Mouse (Mus musculus) hindbrain, postnatal 0 days (tissue): ENCODE measurements around the gene Serpinb13. TPM values are rescaled to one million over a fixed set of nuclear protein-coding genes. Genes with fewer than 3 reads are reported as not detected.

Source experiments
- ATAC-seq: fragments of 200-750 bp; cut with Nextera tagmentation; 2 replicates; pipeline ENCODE4 v1.8.0; 2017; ENCODE audit warnings: mild to moderate bottlenecking, moderate TSS enrichment, moderate library complexity
- DNase-seq: peaks from one replicate; pipeline ENCODE4 v3.0.0-alpha.2; 2015; ENCODE audit warnings: low spot score
- H3K27ac ChIP-seq: fragments of 300-500 bp; sonication (generic); 2 replicates; pipeline ENCODE4 v1.5.1; 2014; ENCODE audit warnings: mild to moderate bottlenecking
- H3K27me3 ChIP-seq: fragments of 300-500 bp; sonication (generic); 2 replicates; pipeline ENCODE4 v1.6.1; 2014; ENCODE audit warnings: low read length, mixed read lengths; ENCODE audit not compliant: insufficient read depth
- H3K36me3 ChIP-seq: fragments of 300-500 bp; sonication (generic); 2 replicates; pipeline ENCODE4 v1.6.1; 2014; ENCODE audit warnings: low read length, mixed read lengths; ENCODE audit not compliant: insufficient read depth
- H3K4me1 ChIP-seq: fragments of 300-500 bp; sonication (generic); 2 replicates; pipeline ENCODE4 v1.6.1; 2014; ENCODE audit warnings: antibody characterized with exemption, low read length, mixed read lengths; ENCODE audit not compliant: insufficient read depth
- H3K4me2 ChIP-seq: fragments of 300-500 bp; sonication (generic); 2 replicates; pipeline ENCODE4 v1.6.1; 2014; ENCODE audit warnings: low read depth, mild to moderate bottlenecking, low read length, moderate library complexity, mixed read lengths
- H3K4me3 ChIP-seq: fragments of 300-500 bp; sonication (generic); 2 replicates; pipeline ENCODE4 v1.5.1; 2014; ENCODE audit warnings: low read length
- H3K9ac ChIP-seq: fragments of 300-500 bp; sonication (generic); replicated peaks from 2 replicates; pipeline ENCODE4 v1.6.1; 2014; ENCODE audit warnings: mild to moderate bottlenecking, low read length, moderate library complexity, mixed read lengths
- H3K9me3 ChIP-seq: fragments of 300-500 bp; sonication (generic); 2 replicates; pipeline ENCODE4 v1.6.1; 2016; ENCODE audit warnings: low read length, mixed read lengths
- CTCF ChIP-seq: IDR thresholded peaks from 2 replicates; pipeline ENCODE4 v1.5.1; 2016; ENCODE audit warnings: antibody characterized with exemption, control low read depth, low read depth
- WGBS: fragments of 180-500 bp; shearing (Covaris S2); extraction: QIAGEN DNeasy Blood & Tissue Kit; methylation state at CpG from one replicate; pipeline ENCODE4 v1.1.7; 2014; 5-methylcytosine and 5-hydroxymethylcytosine counted together
- polyA plus RNA-seq: library from polyadenylated mRNA; unstranded; fragments of >200 nt; fragmentation: Nextera tagmentation; extraction: Ambion mirVana; gene quantifications from 2 replicates; pipeline ENCODE4 v1.2.1, GENCODE M21; 2015
- total RNA-seq: library from RNA; depleted of rRNA; stranded (reverse); fragments of >200 nt; gene quantifications from 2 replicates; pipeline ENCODE4 v1.2.3, GENCODE M21; 2014

The Serpinb13 gene
- total and polyA plus RNA-seq, 2 experiments from 2014 or later: not detected

- Histone ChIP-seq H3K9ac (no peak overlapping the region), H3K4me2 (no peak overlapping the region), H3K9me3 (no peaks in the 10 kb centered on the region), H3K27me3 (no peaks in the 10 kb centered on the region), H3K27ac (no peak overlapping the region), H3K4me3 (no peak overlapping the region), H3K4me1 (no peaks in the 10 kb centered on the region), H3K36me3 (no peaks in the 10 kb centered on the region)
- ATAC-seq (no peak), DNase-seq (no peak)
- no peak for TF ChIP-seq CTCF
- WGBS: 100% methylated on average over 1 of the region's 1 CpGs
Observed at GRCm38 (mm10) chr1:106983092-106983491, 2.3 kb downstream of the Serpinb13 start.

DNA sequence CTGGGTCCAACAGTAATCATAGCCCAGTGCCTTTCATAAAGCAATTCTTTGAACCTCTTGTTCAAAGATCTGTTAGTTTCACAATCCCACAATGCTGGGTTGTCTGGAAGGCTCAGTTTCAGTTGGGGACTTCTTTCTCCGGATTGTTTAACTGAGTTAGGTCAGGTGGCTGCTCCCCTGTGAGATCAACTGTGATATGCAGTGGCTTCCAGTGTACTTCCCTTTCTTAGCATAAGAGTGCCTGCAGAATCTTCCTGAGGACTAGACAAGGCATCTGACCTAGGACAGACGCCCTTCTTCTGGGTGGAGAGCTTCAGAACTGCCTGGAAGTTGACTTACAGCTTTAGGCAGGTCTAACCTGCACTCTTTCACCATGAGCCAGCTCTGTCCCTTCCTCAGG lies 3.1 kb downstream of the Serpinb13 start:
- WGBS: 84% methylated on average over 2 of the region's 2 CpGs
- no peak for TF ChIP-seq CTCF
- Histone ChIP-seq H3K4me2 (no peak overlapping the region), H3K4me1 (no peaks in the 10 kb centered on the region), H3K9me3 (no peaks in the 10 kb centered on the region), H3K4me3 (no peak overlapping the region), H3K27me3 (no peaks in the 10 kb centered on the region), H3K36me3 (no peaks in the 10 kb centered on the region), H3K27ac (no peak overlapping the region), H3K9ac (no peak overlapping the region)
- no peak for ATAC-seq
- no peak for DNase-seq

- peak; percentile 47 for DNase-seq
Observed at GRCm38 (mm10) chr1:107000424-107000823, 19.6 kb downstream of the Serpinb13 start.

DNA sequence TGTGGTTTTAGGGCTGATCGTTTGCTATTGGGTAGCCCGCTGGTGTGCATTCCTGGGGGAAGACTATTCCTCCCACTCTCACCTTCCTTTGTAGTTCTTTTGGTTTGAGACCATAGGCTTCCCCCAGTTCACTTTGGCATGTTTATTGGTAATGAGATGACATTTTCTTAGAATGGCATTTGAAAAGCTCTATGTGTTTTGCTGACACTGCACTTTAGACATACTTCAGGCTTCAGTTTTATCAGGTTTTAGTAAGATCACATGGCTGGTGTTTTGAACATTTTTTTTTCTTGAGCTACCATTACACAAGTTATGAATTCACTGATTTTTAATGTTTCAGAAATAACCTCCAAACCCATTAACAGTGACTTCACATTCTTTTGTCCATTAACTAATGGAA lies 21.0 kb downstream of the Serpinb13 start:
- no peaks in the 10 kb centered on the region for H3K9me3 ChIP-seq
- no peaks in the 10 kb centered on the region for H3K36me3 ChIP-seq
- WGBS: 81% methylated on average over 2 of the region's 2 CpGs
- no peak overlapping the region for H3K4me2 ChIP-seq
- no peak for TF ChIP-seq CTCF
- ATAC-seq (no peak), DNase-seq (no peak)
- no peaks in the 10 kb centered on the region for H3K27me3 ChIP-seq
- no peak overlapping the region for H3K9ac ChIP-seq
- H3K4me1 ChIP-seq: no peaks in the 10 kb centered on the region
- no peak overlapping the region for H3K27ac ChIP-seq
- H3K4me3 ChIP-seq: no peak overlapping the region

More at GRCm38 (mm10) chr1:107000424-107000823, 19.6 kb downstream of the Serpinb13 start:
- Histone ChIP-seq H3K4me3 (no peak overlapping the region), H3K4me2 (no peak overlapping the region), H3K36me3 (no peaks in the 10 kb centered on the region), H3K27me3 (no peaks in the 10 kb centered on the region), H3K27ac (no peak overlapping the region), H3K9ac (no peak overlapping the region), H3K9me3 (no peaks in the 10 kb centered on the region), H3K4me1 (no peaks in the 10 kb centered on the region)
- ATAC-seq: 0 out of 2 replicates have a peak, but pooled peaks have one; percentile 35
- TF ChIP-seq CTCF: no peak
- WGBS: 53% methylated on average over 13 of the region's 13 CpGs

- no peak overlapping the region for H3K27ac ChIP-seq
- no peaks in the 10 kb centered on the region for H3K9me3 ChIP-seq
- TF ChIP-seq CTCF: no peak
- no peak overlapping the region for H3K4me3 ChIP-seq
- ATAC-seq (no peak), DNase-seq (no peak)
- H3K9ac ChIP-seq: no peak overlapping the region
- no peaks in the 10 kb centered on the region for H3K27me3 ChIP-seq
- no peaks in the 10 kb centered on the region for H3K4me1 ChIP-seq
- WGBS: 77% methylated on average over 3 of the region's 3 CpGs
- no peak overlapping the region for H3K4me2 ChIP-seq
- no peaks in the 10 kb centered on the region for H3K36me3 ChIP-seq
Observed at GRCm38 (mm10) chr1:107006316-107006715, 25.5 kb downstream of the Serpinb13 start.

DNA sequence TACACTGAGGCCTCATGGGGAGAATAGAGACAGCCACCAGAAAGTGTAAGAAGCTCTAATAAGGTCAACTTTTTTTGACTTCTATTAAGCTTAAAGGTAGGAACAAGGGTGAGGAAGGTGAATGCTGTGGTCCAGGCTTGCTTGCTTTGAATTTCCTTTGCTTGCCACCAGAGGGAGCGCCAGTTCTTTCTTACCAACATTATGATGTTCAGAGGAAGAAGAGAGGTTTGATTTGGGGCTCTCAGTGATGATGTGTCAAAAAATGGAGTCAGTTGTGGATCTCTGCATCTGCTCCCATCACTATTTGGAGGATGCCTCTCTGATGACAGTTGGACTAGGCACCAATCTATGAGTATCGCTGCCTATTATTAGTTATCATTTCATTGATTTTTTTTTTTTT lies 33.7 kb downstream of the Serpinb13 start:
- DNase-seq (peak; percentile 48), ATAC-seq (no peak)
- peak; percentile 74 for TF ChIP-seq CTCF

GRCm38 (mm10) chr1:107015210-107015609 lies 34.4 kb downstream of the Serpinb13 start:
- no peaks in the 10 kb centered on the region for H3K27me3 ChIP-seq
- WGBS: 81% methylated on average over 7 of the region's 7 CpGs
- no peak overlapping the region for H3K9ac ChIP-seq
- ATAC-seq: no peak
- no peak overlapping the region for H3K4me2 ChIP-seq
- no peak for TF ChIP-seq CTCF
- no peak overlapping the region for H3K4me3 ChIP-seq
- H3K9me3 ChIP-seq: no peaks in the 10 kb centered on the region
- no peaks in the 10 kb centered on the region for H3K4me1 ChIP-seq
- no peak overlapping the region for H3K27ac ChIP-seq
- no peaks in the 10 kb centered on the region for H3K36me3 ChIP-seq
- no peak for DNase-seq

More for the DNA sequence above, 33.7 kb downstream of the Serpinb13 start:
- Histone ChIP-seq H3K36me3 (no peaks in the 10 kb centered on the region), H3K4me2 (no peak overlapping the region), H3K4me1 (no peaks in the 10 kb centered on the region), H3K9ac (no peak overlapping the region), H3K9me3 (no peaks in the 10 kb centered on the region), H3K27ac (no peak overlapping the region), H3K4me3 (no peak overlapping the region), H3K27me3 (no peaks in the 10 kb centered on the region)
- 45% methylated on average over 2 of the region's 2 CpGs for WGBS
